Mouse (Mus musculus) megakaryocyte, embryonic 14.5 days (primary cell): Measurements from ENCODE around the gene 1810010D01Rik. TPM values are rescaled to one million over a fixed set of nuclear protein-coding genes. Genes with fewer than 3 reads are reported as not detected.

Experiments
- H3K27me3 ChIP-seq: replicated peaks from 2 replicates; pipeline ENCODE3; 2012; ENCODE audit warnings: inconsistent platforms
- H3K36me3 ChIP-seq: replicated peaks from 2 replicates; pipeline ENCODE3; 2012; ENCODE audit warnings: low read length, inconsistent platforms, mixed read lengths
- H3K4me1 ChIP-seq: 2 replicates; pipeline ENCODE4 v1.6.1; 2012; ENCODE audit warnings: inconsistent platforms
- H3K4me3 ChIP-seq: replicated peaks from 2 replicates; pipeline ENCODE3; 2012; ENCODE audit warnings: moderate library complexity, mild to moderate bottlenecking, inconsistent platforms
- H3K9me3 ChIP-seq: 2 replicates; pipeline ENCODE4 v1.6.1; 2012; ENCODE audit warnings: inconsistent platforms
- FLI1 ChIP-seq: IDR thresholded peaks from 2 replicates; pipeline ENCODE4 v1.6.1; 2012; ENCODE audit warnings: low read length, inconsistent platforms, mixed read lengths
- GATA1 ChIP-seq: IDR thresholded peaks from 3 replicates; pipeline ENCODE4 v1.6.1; 2012; ENCODE audit warnings: mixed read lengths, low read length, inconsistent platforms, borderline replicate concordance
- polyA plus RNA-seq: library from polyadenylated mRNA; stranded (reverse); fragments of >175 nt; gene quantifications from 2 replicates; pipeline ENCODE4 v1.2.3, GENCODE M21; 2012; ENCODE audit warnings: low replicate concordance; ENCODE audit not compliant: insufficient read depth

The 1810010D01Rik gene
- polyA plus RNA-seq, 1 experiment, result 1.3 TPM

GRCm38 (mm10) chr7:145239736-145240505 lies 32.0 kb upstream of the 1810010D01Rik start:
- H3K4me3 ChIP-seq, result no peak overlapping the region
- peaks cover 4% of the 10 kb centered on the region; the same call in 1 of the 2 replicates for H3K9me3 ChIP-seq
- no peaks in the 10 kb centered on the region for H3K36me3 ChIP-seq
- H3K4me1 ChIP-seq, result peaks cover 21% of the 10 kb centered on the region
- H3K27me3 ChIP-seq, result peaks cover 91% of the 10 kb centered on the region
- TF ChIP-seq FLI1 (no peak), GATA1 (no peak)

- H3K27me3 ChIP-seq, result peaks cover 91% of the 10 kb centered on the region
- H3K4me3 ChIP-seq, result no peak overlapping the region
- peaks cover 10% of the 10 kb centered on the region for H3K9me3 ChIP-seq
- H3K36me3 ChIP-seq, result no peaks in the 10 kb centered on the region
- peaks cover 19% of the 10 kb centered on the region for H3K4me1 ChIP-seq
- TF ChIP-seq FLI1, result no peak
- TF ChIP-seq GATA1, result no peak
These were observed 31.2 kb upstream of the 1810010D01Rik start for GRCm38 (mm10) chr7:145239145-145239544.

GRCm38 (mm10) chr7:145234841-145235790 lies 27.2 kb upstream of the 1810010D01Rik start:
- Histone ChIP-seq H3K27me3 (peaks cover 83% of the 10 kb centered on the region), H3K36me3 (no peaks in the 10 kb centered on the region), H3K4me1 (peaks cover 8% of the 10 kb centered on the region; the same call in 1 of the 2 replicates), H3K4me3 (no peak overlapping the region), H3K9me3 (peaks cover 6% of the 10 kb centered on the region; the same call in 1 of the 2 replicates)
- TF ChIP-seq GATA1, result no peak
- TF ChIP-seq FLI1, result no peak

GRCm38 (mm10) chr7:145231659-145232058 lies 23.7 kb upstream of the 1810010D01Rik start:
- Histone ChIP-seq H3K4me1 (peaks cover 8% of the 10 kb centered on the region; the same call in 1 of the 2 replicates), H3K4me3 (no peak overlapping the region), H3K9me3 (peaks cover 9% of the 10 kb centered on the region; the same call in 1 of the 2 replicates), H3K36me3 (no peaks in the 10 kb centered on the region), H3K27me3 (peaks cover 71% of the 10 kb centered on the region)
- TF ChIP-seq GATA1 (no peak), FLI1 (no peak)

GRCm38 (mm10) chr7:145226641-145227040 lies 18.7 kb upstream of the 1810010D01Rik start:
- H3K4me3 ChIP-seq, result no peak overlapping the region
- peaks cover 62% of the 10 kb centered on the region for H3K27me3 ChIP-seq
- H3K9me3 ChIP-seq, result 0 out of 2 replicates have a peak, but pooled peaks cover 3% of the 10 kb centered on the region
- H3K36me3 ChIP-seq, result no peaks in the 10 kb centered on the region
- TF ChIP-seq GATA1 (no peak), FLI1 (no peak)
- peaks cover 14% of the 10 kb centered on the region for H3K4me1 ChIP-seq

GRCm38 (mm10) chr7:145225626-145226025 lies 17.7 kb upstream of the 1810010D01Rik start:
- Histone ChIP-seq H3K9me3 (peaks cover 8% of the 10 kb centered on the region; the same call in 1 of the 2 replicates), H3K36me3 (no peaks in the 10 kb centered on the region), H3K4me3 (no peak overlapping the region), H3K27me3 (peaks cover 68% of the 10 kb centered on the region), H3K4me1 (peaks cover 18% of the 10 kb centered on the region)
- no peak for TF ChIP-seq FLI1
- no peak for TF ChIP-seq GATA1

GRCm38 (mm10) chr7:145221841-145222689 lies 14.1 kb upstream of the 1810010D01Rik start:
- Histone ChIP-seq H3K27me3 (peaks cover 67% of the 10 kb centered on the region), H3K4me1 (peaks cover 18% of the 10 kb centered on the region), H3K36me3 (no peaks in the 10 kb centered on the region), H3K9me3 (peaks cover 8% of the 10 kb centered on the region; the same call in 1 of the 2 replicates), H3K4me3 (peak overlapping the region; percentile 12)
- TF ChIP-seq GATA1, result no peak
- TF ChIP-seq FLI1, result no peak

- no peak overlapping the region for H3K4me3 ChIP-seq
- H3K36me3 ChIP-seq, result no peaks in the 10 kb centered on the region
- peaks cover 8% of the 10 kb centered on the region; the same call in 1 of the 2 replicates for H3K9me3 ChIP-seq
- H3K4me1 ChIP-seq, result peaks cover 20% of the 10 kb centered on the region
- TF ChIP-seq GATA1 (no peak), FLI1 (no peak)
- H3K27me3 ChIP-seq, result peaks cover 72% of the 10 kb centered on the region
These were observed 13.4 kb upstream of the 1810010D01Rik start for GRCm38 (mm10) chr7:145221346-145221745.

- Histone ChIP-seq H3K9me3 (peaks cover 8% of the 10 kb centered on the region; the same call in 1 of the 2 replicates), H3K27me3 (peaks cover 77% of the 10 kb centered on the region), H3K4me3 (no peak overlapping the region)
These were observed 11.5 kb upstream of the 1810010D01Rik start for GRCm38 (mm10) chr7:145219420-145219831.

More at GRCm38 (mm10) chr7:145219420-145219831, 11.5 kb upstream of the 1810010D01Rik start:
- Histone ChIP-seq H3K4me1 (peaks cover 38% of the 10 kb centered on the region), H3K36me3 (no peaks in the 10 kb centered on the region)
- TF ChIP-seq GATA1, result no peak
- TF ChIP-seq FLI1, result no peak
